Mouse (Mus musculus): ENCODE data around the gene Hoxb9.

Hoxb9 gene

GRCm38 (mm10) chr11:96284774-96285734 is 13.8 kb downstream of the Hoxb9 start:
- DNase-seq (ENCODE audit: low read depth, low spot score), result no peak

- no peak for DNase-seq (ENCODE audit: low read depth, low spot score)
Observed at GRCm38 (mm10) chr11:96285771-96286738, 14.8 kb downstream of the Hoxb9 start, which contains the start of gene Hoxb7. Gene Hoxb7, plus strand, starts transcription at chr11:96286623.

GRCm38 (mm10) chr11:96286739-96287385 is 15.6 kb downstream of the Hoxb9 start:
- DNase-seq (ENCODE audit: low read depth, low spot score), result no peak

- no peak for DNase-seq (ENCODE audit: low read depth, low spot score)
Observed at GRCm38 (mm10) chr11:96287411-96287810, 16.2 kb downstream of the Hoxb9 start.

GRCm38 (mm10) chr11:96288455-96289221 is 17.4 kb downstream of the Hoxb9 start:
- DNase-seq (ENCODE audit: low read depth, low spot score), result no peak

GRCm38 (mm10) chr11:96289293-96289692 is 18.0 kb downstream of the Hoxb9 start:
- DNase-seq (ENCODE audit: low read depth, low spot score), result no peak

DNA sequence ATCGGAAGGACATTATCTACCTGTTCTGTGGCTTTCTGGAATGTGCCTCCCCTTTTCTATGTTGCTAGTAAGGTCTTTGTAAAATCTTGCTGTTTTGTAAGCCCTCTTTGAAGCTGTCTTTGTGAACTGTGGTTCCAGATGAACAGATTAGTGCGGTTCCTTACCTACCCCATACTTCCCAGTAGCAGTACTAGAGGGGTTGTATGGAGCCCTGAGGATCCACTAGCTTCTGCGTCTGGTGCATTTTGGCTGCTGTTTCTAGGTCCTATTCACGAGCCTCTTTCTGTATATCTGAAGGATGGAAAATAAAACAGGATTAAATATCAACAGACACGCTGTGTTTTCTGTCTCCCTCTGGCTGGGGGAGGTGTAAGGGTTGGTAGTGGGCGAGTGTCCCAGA is 18.6 kb downstream of the Hoxb9 start:
- DNase-seq (ENCODE audit: low read depth, low spot score), result no peak

DNA sequence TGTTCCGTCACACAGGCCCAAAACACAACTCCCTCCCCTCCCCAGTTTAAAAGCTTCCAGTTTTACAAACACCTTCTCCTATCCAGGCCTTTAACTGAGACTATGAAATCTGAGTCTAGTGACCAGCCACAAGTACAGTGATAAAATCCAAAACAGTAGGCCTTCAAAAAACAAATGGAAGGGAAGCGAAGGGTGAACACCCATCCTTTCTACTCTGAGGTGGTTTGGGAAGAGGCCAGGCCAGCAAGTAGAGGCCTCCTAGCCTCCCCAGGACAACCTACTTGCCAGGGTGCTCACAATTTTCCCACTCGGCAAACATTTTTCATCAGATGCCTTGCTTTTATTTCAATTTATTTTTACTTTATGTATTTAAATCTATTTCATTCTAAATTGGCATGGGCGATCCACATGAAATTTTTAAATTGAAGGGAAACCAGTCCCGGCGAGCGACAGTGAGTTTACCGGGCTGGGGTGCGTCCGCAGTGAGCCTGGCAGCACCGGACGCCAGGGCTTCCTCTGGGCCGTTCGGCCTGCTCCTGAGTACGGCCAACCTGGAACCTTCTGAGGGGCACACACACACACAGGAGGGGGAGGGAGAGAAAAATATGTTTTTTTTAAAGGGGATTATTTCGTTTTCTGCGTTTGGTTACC is 19.6 kb downstream of the Hoxb9 start:
- no peak for DNase-seq (ENCODE audit: low read depth, low spot score)

DNA sequence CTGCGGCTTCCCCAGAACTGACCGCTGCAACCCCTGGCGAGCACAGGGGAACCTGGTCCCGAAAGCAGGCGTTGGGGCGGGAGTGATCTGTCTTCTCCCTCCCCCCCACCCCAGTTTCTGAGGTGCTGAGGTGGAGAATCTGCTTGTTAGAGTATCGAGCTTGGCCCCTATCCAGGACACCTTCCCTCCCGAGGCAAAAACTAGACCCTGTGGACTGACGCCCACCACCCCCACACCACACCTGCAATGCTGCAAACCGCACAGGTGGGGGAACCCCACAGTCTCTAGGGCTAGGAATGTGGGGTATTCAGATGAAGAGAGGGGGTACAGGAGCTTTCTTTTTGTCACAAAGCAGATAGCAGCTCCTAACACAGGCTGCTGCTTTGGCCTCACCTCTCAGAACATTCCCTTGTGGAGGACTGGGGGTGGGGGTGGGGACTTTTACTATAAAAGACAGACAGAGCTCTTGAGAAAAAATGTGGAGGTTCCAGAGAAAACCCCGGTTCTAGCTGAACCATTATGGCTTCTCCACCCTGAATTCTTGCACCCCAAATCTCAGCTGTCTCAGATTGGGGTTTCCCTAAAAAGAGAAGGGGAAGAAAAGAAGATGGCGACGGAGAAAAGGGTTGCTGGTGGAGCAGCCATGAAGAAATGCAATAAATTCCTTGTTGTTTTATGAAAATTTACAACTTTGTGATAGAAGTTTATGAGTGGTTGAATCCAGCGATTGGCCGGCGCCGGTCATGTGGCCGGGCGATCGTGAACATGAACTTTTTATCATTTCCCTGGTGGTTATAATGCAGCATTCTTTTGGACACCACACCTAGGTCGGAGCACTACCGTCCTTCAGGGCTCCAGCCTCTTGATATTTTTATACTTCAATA is 20.7 kb downstream of the Hoxb9 start, which contains the start of gene Hoxb6:
Gene Hoxb6, plus strand, starts transcription at position 796 of the 884 bp plus-strand sequence.
- peak; percentile 44 for DNase-seq (ENCODE audit: low read depth, low spot score)

- no peak for DNase-seq (ENCODE audit: low read depth, low spot score)
Observed at GRCm38 (mm10) chr11:96292565-96293301, 21.5 kb downstream of the Hoxb9 start.

GRCm38 (mm10) chr11:96293302-96293921 is 22.2 kb downstream of the Hoxb9 start:
- no peak for DNase-seq (ENCODE audit: low read depth, low spot score)

- peak; percentile 88 for DNase-seq (ENCODE audit: low read depth, low spot score)
Observed at GRCm38 (mm10) chr11:96294245-96295091, 23.2 kb downstream of the Hoxb9 start.

DNA sequence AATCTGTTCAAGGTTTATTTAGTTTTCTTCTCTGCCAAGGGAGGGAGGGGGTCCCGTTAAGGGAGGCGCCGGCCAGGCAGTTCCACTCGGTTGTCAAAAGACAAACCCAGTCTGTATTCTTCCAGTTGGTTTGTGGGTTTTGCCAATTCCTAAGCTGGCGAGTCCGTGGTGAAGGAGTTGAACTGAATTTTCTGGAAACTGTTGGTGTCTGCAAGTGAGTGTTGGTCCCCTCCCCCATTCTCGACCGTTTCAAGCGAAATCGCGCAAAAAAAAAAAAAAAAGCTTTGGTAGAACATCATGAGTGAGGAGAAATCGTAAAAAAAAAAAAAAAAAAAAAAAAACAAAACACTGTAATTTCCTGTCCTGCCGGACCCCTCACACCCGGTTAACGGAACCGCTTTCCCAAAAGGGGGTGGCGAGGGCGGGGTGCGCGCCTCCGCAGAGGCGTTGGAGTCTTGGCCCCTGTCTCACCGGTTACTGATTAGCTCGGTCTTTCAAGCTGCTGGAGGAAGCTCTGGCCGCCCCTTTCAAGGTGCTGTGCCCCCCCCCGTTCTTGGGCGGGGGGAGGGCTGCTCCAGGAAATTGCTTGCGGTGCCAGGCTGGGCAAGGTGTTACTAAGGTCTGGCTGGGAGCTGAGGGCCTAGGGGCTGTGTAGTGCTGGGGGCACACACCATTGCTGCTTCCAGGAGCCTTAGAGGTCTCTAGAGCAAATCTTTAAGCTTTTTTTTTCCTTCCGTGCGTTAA is 24.0 kb downstream of the Hoxb9 start:
- no peak for DNase-seq (ENCODE audit: low read depth, low spot score)

DNA sequence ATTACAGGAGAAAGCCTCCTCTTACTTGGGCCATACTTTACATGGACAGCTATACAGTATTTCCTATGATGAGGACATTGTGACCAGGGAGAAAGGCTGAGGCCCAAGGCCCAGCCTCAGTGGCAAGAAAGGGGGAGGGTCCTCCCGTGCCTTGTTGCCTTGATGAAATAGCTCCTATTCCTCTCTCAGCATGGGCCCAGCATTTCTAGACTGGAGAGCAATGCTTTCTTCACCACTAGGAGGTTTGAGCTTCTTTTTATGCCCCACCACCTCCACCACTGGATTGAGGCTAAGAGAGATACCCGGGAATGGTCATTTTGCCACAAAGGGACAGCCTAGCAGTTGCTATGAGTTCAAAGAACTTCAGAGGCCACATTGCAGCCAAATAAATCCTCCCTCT is 25.7 kb downstream of the Hoxb9 start:
- DNase-seq (ENCODE audit: low read depth, low spot score), result no peak

DNA sequence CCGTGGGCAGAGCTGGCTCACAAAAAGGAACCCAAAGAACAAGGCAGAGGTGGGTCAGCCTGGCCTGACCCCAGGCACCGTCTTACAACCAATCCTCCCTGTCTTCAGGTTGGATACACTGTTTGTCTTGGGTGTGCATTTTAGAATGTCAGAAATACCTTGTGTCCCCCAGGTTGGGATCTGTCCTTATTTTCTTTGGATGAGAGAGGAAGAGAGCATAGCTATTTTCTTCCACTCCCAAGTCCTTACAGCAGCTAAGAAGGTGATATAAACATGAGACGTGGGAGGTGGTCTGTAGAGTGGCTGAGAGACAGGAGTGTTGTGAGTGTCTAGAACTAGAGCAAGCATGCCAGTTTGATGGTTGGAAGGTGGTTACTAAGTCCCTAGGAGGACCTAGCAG is 26.2 kb downstream of the Hoxb9 start:
- DNase-seq (ENCODE audit: low read depth, low spot score), result no peak

DNA sequence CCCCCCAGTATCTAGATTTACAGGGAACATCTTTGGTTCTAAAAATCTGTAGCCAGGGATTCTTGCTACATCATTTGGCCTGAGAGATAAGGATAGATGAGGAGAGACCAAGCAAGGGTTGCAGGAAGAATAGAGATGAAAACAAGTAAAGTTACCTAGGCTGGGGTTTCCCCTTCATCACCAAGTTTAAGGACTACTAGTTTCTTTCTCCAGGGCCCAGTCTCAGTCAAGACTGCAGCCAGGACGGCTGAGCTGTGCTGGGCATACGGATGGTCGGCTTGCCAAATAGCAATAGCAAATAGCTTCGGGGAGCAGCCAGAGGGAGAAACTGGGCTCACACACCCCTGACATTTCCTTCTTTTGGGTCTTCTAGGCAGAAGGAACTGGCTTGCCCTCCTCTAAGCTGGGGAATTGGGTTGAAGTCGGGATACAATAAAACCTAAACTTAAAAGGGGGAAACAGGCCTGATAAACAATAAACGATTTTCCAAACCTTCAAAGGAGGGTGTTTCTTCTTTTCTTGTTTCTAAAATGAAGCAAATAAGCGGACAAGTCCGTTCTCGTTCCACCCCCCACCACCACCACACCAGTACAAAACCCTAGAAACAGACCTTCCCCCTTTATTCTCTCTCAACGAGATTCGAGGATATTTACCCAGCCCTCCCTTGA is 26.8 kb downstream of the Hoxb9 start:
- DNase-seq (ENCODE audit: low read depth, low spot score), result no peak

All from R1 (cell line).